Mouse (Mus musculus) E14TG2a.4 (cell line): ENCODE results near the gene Poln.

ENCODE experiments used
- CTCF ChIP-seq: conservative IDR thresholded peaks from 2 replicates; pipeline ENCODE4 v1.5.1; 2014; ENCODE audit warnings: low read length
- NANOG ChIP-seq: IDR thresholded peaks from 2 replicates; pipeline ENCODE4 v1.6.1; 2014; ENCODE audit warnings: borderline replicate concordance, low read length, mixed read lengths
- POU5F1 ChIP-seq: IDR thresholded peaks from 2 replicates; pipeline ENCODE4 v1.6.1; 2014; ENCODE audit warnings: low read length, borderline replicate concordance

DNA sequence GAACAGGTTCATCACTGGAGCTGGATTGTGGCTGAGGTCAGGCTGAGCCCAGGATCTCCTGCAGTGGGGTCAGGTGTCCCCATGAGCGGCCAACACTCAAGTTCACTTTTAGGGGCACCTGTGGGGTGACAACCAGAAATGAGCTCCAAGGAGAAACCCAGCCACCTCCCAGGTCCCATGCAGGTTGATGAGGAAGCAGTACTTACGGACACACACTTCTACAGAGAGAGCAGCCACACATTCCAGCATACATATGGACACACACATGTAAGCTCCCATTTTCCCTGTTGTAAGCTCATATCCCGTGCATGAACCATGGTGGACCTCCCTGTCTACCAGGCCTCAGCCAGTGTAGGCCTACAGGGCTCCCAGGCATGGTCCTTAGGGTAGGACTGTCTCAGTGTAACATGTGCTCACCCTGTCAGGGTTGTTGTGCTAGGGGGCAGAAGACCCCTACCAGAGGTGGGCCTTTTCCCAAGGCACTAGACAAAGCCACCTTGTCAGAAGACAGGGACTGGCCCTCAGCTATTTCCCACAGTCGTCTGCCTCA is 161.8 kb downstream of the Poln start:
- TF ChIP-seq CTCF (no peak), NANOG (no peak), POU5F1 (no peak)
